Mouse (Mus musculus) limb, embryonic 15.5 days (tissue): ENCODE measurements around the gene Hoxb9. TPM values are rescaled to one million over a fixed set of nuclear protein-coding genes. Genes with fewer than 3 reads are reported as not detected.

Source experiments
- ATAC-seq: fragments of 200-750 bp; cut with Nextera tagmentation; 2 replicates; pipeline ENCODE4 v1.8.0; 2017; ENCODE audit warnings: low read depth, moderate TSS enrichment; ENCODE audit not compliant: insufficient number of reproducible peaks, low FRiP score, low TSS enrichment
- H3K27ac ChIP-seq: fragments of 300-500 bp; sonication (generic); 2 replicates; pipeline ENCODE4 v1.5.1; 2015; ENCODE audit warnings: moderate library complexity, mild to moderate bottlenecking, inconsistent platforms
- H3K27me3 ChIP-seq: fragments of 300-500 bp; sonication (generic); 2 replicates; pipeline ENCODE4 v1.6.1; 2015; ENCODE audit warnings: inconsistent platforms
- H3K36me3 ChIP-seq: fragments of 300-500 bp; sonication (generic); 2 replicates; pipeline ENCODE4 v1.6.1; 2015; ENCODE audit warnings: inconsistent platforms
- H3K4me1 ChIP-seq: fragments of 300-500 bp; sonication (generic); 2 replicates; pipeline ENCODE4 v1.6.1; 2015; ENCODE audit warnings: inconsistent platforms
- H3K4me2 ChIP-seq: fragments of 300-500 bp; sonication (generic); 2 replicates; pipeline ENCODE4 v1.6.1; 2015; ENCODE audit warnings: mild to moderate bottlenecking, inconsistent platforms
- H3K4me3 ChIP-seq: fragments of 300-500 bp; sonication (generic); 2 replicates; pipeline ENCODE4 v1.5.1; 2015; ENCODE audit warnings: mild to moderate bottlenecking, inconsistent platforms
- H3K9ac ChIP-seq: fragments of 300-500 bp; sonication (generic); 2 replicates; pipeline ENCODE4 v1.6.1; 2015; ENCODE audit warnings: inconsistent platforms
- H3K9me3 ChIP-seq: fragments of 300-500 bp; sonication (generic); 2 replicates; pipeline ENCODE4 v1.6.1; 2016; ENCODE audit warnings: inconsistent platforms
- WGBS: fragments of 180-500 bp; shearing (Covaris S2); methylation state at CpG from one replicate; pipeline ENCODE4 v1.1.7; 2015; 5-methylcytosine and 5-hydroxymethylcytosine counted together
- polyA plus RNA-seq: library from polyadenylated mRNA; unstranded; fragments of >200 nt; fragmentation: Nextera tagmentation; extraction: Ambion mirVana; gene quantifications from 2 replicates; pipeline ENCODE4 v1.2.1, GENCODE M21; 2015

Hoxb9 gene
- polyA plus RNA-seq = 0.98 and 1.4 TPM in 2 replicates

GRCm38 (mm10) chr11:96270996-96271540 lies at the start of gene Hoxb9:
Gene Hoxb9 (plus strand): TSS chr11:96271457.
- H3K9ac ChIP-seq = no peak within 1 kb of the TSS

GRCm38 (mm10) chr11:96223813-96224212 lies 47.4 kb upstream of the Hoxb9 start:
- Histone ChIP-seq H3K9me3 (no peaks in the 10 kb centered on the region), H3K36me3 (no peaks in the 10 kb centered on the region), H3K9ac (no peak overlapping the region), H3K27ac (no peak overlapping the region), H3K27me3 (peaks cover 14% of the 10 kb centered on the region; the same call in 1 of the 2 replicates), H3K4me1 (no peaks in the 10 kb centered on the region), H3K4me2 (no peak overlapping the region), H3K4me3 (no peak overlapping the region)
- no peak for ATAC-seq
- WGBS = 43% methylated on average over 2 of the region's 2 CpGs

More at GRCm38 (mm10) chr11:96270996-96271540, at the start of gene Hoxb9:
- Histone ChIP-seq H3K4me3 (peak within 1 kb of the TSS; percentile 36), H3K27me3 (peaks cover 98% of the 10 kb centered on the region), H3K36me3 (no peaks in the 10 kb centered on the region), H3K4me1 (peaks cover 26% of the 10 kb centered on the region), H3K27ac (no peak within 1 kb of the TSS), H3K9me3 (no peaks in the 10 kb centered on the region), H3K4me2 (peak within 1 kb of the TSS; percentile 45)
- no peak for ATAC-seq
- WGBS = under 1% methylated on average over 40 of the region's 40 CpGs

- Histone ChIP-seq H3K9ac (no peak overlapping the region), H3K4me3 (no peak overlapping the region), H3K9me3 (no peaks in the 10 kb centered on the region), H3K4me1 (no peaks in the 10 kb centered on the region), H3K36me3 (no peaks in the 10 kb centered on the region), H3K27ac (no peak overlapping the region), H3K27me3 (peaks cover 21% of the 10 kb centered on the region; the same call in 1 of the 2 replicates), H3K4me2 (no peak overlapping the region)
- no peak for ATAC-seq
- WGBS = 76% methylated on average over 9 of the region's 9 CpGs
Measured at GRCm38 (mm10) chr11:96227676-96228075, 43.6 kb upstream of the Hoxb9 start.

- Histone ChIP-seq H3K27me3 (peaks cover 41% of the 10 kb centered on the region), H3K9me3 (no peaks in the 10 kb centered on the region), H3K4me1 (no peaks in the 10 kb centered on the region), H3K36me3 (no peaks in the 10 kb centered on the region), H3K27ac (no peak overlapping the region), H3K4me2 (no peak overlapping the region), H3K9ac (no peak overlapping the region), H3K4me3 (no peak overlapping the region)
- ATAC-seq = no peak
- WGBS = 1% methylated on average over 12 of the region's 12 CpGs
Measured at GRCm38 (mm10) chr11:96234906-96235305, 36.4 kb upstream of the Hoxb9 start.

GRCm38 (mm10) chr11:96240211-96240610 lies 31.0 kb upstream of the Hoxb9 start:
- Histone ChIP-seq H3K36me3 (no peaks in the 10 kb centered on the region), H3K9me3 (no peaks in the 10 kb centered on the region), H3K4me1 (no peaks in the 10 kb centered on the region), H3K27ac (no peak overlapping the region), H3K4me3 (no peak overlapping the region), H3K9ac (no peak overlapping the region), H3K27me3 (peaks cover 13% of the 10 kb centered on the region), H3K4me2 (no peak overlapping the region)
- WGBS = under 1% methylated on average over 7 of the region's 7 CpGs
- ATAC-seq = no peak

GRCm38 (mm10) chr11:96250901-96251300 lies 20.4 kb upstream of the Hoxb9 start:
- 1% methylated on average over 14 of the region's 14 CpGs for WGBS
- Histone ChIP-seq H3K4me3 (peak overlapping the region; percentile 36), H3K27ac (no peak overlapping the region)

GRCm38 (mm10) chr11:96251480-96252031 lies 19.7 kb upstream of the Hoxb9 start:
- H3K4me2 ChIP-seq = peak overlapping the region; percentile 36
- WGBS = 1% methylated on average over 46 of the region's 46 CpGs
- no peak for ATAC-seq
- 0 out of 2 replicates have a peak overlapping the region, but pooled peaks have one; percentile 27 for H3K27ac ChIP-seq
- H3K4me3 ChIP-seq = peak overlapping the region; percentile 36
- no peaks in the 10 kb centered on the region for H3K36me3 ChIP-seq
- peaks cover 22% of the 10 kb centered on the region for H3K4me1 ChIP-seq
- peak overlapping the region; percentile 23 for H3K9ac ChIP-seq
- H3K9me3 ChIP-seq = no peaks in the 10 kb centered on the region
- H3K27me3 ChIP-seq = peaks cover 70% of the 10 kb centered on the region

More at GRCm38 (mm10) chr11:96250901-96251300, 20.4 kb upstream of the Hoxb9 start:
- Histone ChIP-seq H3K36me3 (no peaks in the 10 kb centered on the region), H3K9ac (no peak overlapping the region), H3K4me2 (no peak overlapping the region), H3K27me3 (peaks cover 63% of the 10 kb centered on the region), H3K4me1 (peaks cover 22% of the 10 kb centered on the region), H3K9me3 (no peaks in the 10 kb centered on the region)
- no peak for ATAC-seq

- no peaks in the 10 kb centered on the region for H3K9me3 ChIP-seq
- no peak for ATAC-seq
- H3K27me3 ChIP-seq = peaks cover 79% of the 10 kb centered on the region
- no peak overlapping the region for H3K9ac ChIP-seq
- peak overlapping the region; percentile 36; the same call in 1 of the 2 replicates for H3K4me2 ChIP-seq
- peak overlapping the region; percentile 36 for H3K4me3 ChIP-seq
- peaks cover 22% of the 10 kb centered on the region for H3K4me1 ChIP-seq
- 5% methylated on average over 12 of the region's 12 CpGs for WGBS
- no peaks in the 10 kb centered on the region for H3K36me3 ChIP-seq
- no peak overlapping the region for H3K27ac ChIP-seq
Measured at GRCm38 (mm10) chr11:96252541-96253120, 18.6 kb upstream of the Hoxb9 start.

- Histone ChIP-seq H3K27me3 (peaks cover 95% of the 10 kb centered on the region), H3K4me3 (0 out of 2 replicates have a peak overlapping the region, but pooled peaks have one; percentile 3), H3K27ac (no peak overlapping the region), H3K4me1 (peaks cover 22% of the 10 kb centered on the region), H3K9ac (no peak overlapping the region), H3K9me3 (no peaks in the 10 kb centered on the region), H3K4me2 (no peak overlapping the region), H3K36me3 (no peaks in the 10 kb centered on the region)
- 4% methylated on average over 11 of the region's 11 CpGs for WGBS
- no peak for ATAC-seq
Measured at GRCm38 (mm10) chr11:96254221-96254620, 17.0 kb upstream of the Hoxb9 start.

GRCm38 (mm10) chr11:96255111-96255995 lies 15.9 kb upstream of the Hoxb9 start:
- Histone ChIP-seq H3K4me2 (no peak overlapping the region), H3K4me3 (no peak overlapping the region), H3K9ac (no peak overlapping the region), H3K27me3 (peaks cover 96% of the 10 kb centered on the region), H3K4me1 (peaks cover 26% of the 10 kb centered on the region), H3K27ac (no peak overlapping the region), H3K9me3 (no peaks in the 10 kb centered on the region), H3K36me3 (no peaks in the 10 kb centered on the region)
- no peak for ATAC-seq
- 7% methylated on average over 39 of the region's 39 CpGs for WGBS

GRCm38 (mm10) chr11:96255996-96256445 lies 15.2 kb upstream of the Hoxb9 start:
- H3K27me3 ChIP-seq = peaks cover 96% of the 10 kb centered on the region
- H3K9me3 ChIP-seq = no peaks in the 10 kb centered on the region
- no peak overlapping the region for H3K9ac ChIP-seq
- no peak overlapping the region for H3K4me3 ChIP-seq
- H3K27ac ChIP-seq = no peak overlapping the region
- H3K4me1 ChIP-seq = peaks cover 24% of the 10 kb centered on the region
- WGBS = 12% methylated on average over 14 of the region's 14 CpGs
- no peaks in the 10 kb centered on the region for H3K36me3 ChIP-seq
- no peak for ATAC-seq
- H3K4me2 ChIP-seq = no peak overlapping the region
